In genomic region chr11:90370367-90370766, GRCm38 (mm10) we compare ENCODE assay signal across 10 mouse cellular contexts. TPM values are rescaled to one million over a fixed set of nuclear protein-coding genes. Genes with fewer than 3 reads are reported as not detected.
A peak's percentile ranks its signal among the peaks of the same experiment; 100 is the strongest.
DNase-seq lines count a peak whose midpoint lies in the region; ATAC-seq and TF ChIP-seq lines count a peak whose summit lies in the region.
"Had no signal": no experiment of that assay in that cellular context is flagged by ENCODE, and none has a peak within 500 bp of the region (broad histone marks: within the 10 kb centered on the region; RNA-seq: fewer than 3 reads in every experiment).

No protein-coding gene starts in this region.

- H3K4me1 ChIP-seq in heart, embryonic 15.5 days (replicated peaks) = peaks cover 43% of the 10 kb centered on the region
- peaks cover 40% of the 10 kb centered on the region for H3K4me1 ChIP-seq in embryonic facial prominence, embryonic 10.5 days
- H3K4me1 ChIP-seq in forebrain, postnatal 0 days (ENCODE audit: insufficient read depth) = peaks cover 26% of the 10 kb centered on the region
- peaks cover 9% of the 10 kb centered on the region for H3K4me1 ChIP-seq in midbrain, embryonic 11.5 days (ENCODE audit: control insufficient read depth, insufficient read depth, low read length)
- peaks cover 25% of the 10 kb centered on the region for H3K4me1 ChIP-seq in lung, adult 2 months (ENCODE audit: control insufficient read depth, insufficient read depth, low read length)

- no peaks in the 10 kb centered on the region for H3K9me3 ChIP-seq in heart, embryonic 15.5 days (replicated peaks)
- H3K9me3 ChIP-seq in embryonic facial prominence, embryonic 10.5 days = no peaks in the 10 kb centered on the region
- no peaks in the 10 kb centered on the region for H3K9me3 ChIP-seq in forebrain, postnatal 0 days (ENCODE audit: low read length)
- H3K9me3 ChIP-seq in midbrain, embryonic 11.5 days (ENCODE audit: control insufficient read depth, low read length) = no peaks in the 10 kb centered on the region

- peak overlapping the region; percentile 92 for H3K27ac ChIP-seq in heart, embryonic 15.5 days
- H3K27ac ChIP-seq in embryonic facial prominence, embryonic 10.5 days (replicated peaks) = peak overlapping the region; percentile 45
- H3K27ac ChIP-seq in forebrain, postnatal 0 days (ENCODE audit: low read depth, low read length) = no peak overlapping the region
- H3K27ac ChIP-seq in midbrain, embryonic 11.5 days (ENCODE audit: low read depth, low read length) = no peak overlapping the region

- H3K4me3 ChIP-seq in heart, embryonic 15.5 days = no peak overlapping the region
- H3K4me3 ChIP-seq in embryonic facial prominence, embryonic 10.5 days = peak overlapping the region; percentile 33
- peak overlapping the region; percentile 16 for H3K4me3 ChIP-seq in forebrain, postnatal 0 days (ENCODE audit: low read depth, low read length)
- no peak overlapping the region for H3K4me3 ChIP-seq in midbrain, embryonic 11.5 days (ENCODE audit: low read depth, low read length)
- no peak overlapping the region for H3K4me3 ChIP-seq in lung, adult 2 months (replicated peaks; ENCODE audit: extremely low read depth, low read depth, low read length)

- H3K36me3 ChIP-seq in heart, embryonic 15.5 days = no peaks in the 10 kb centered on the region
- no peaks in the 10 kb centered on the region for H3K36me3 ChIP-seq in embryonic facial prominence, embryonic 10.5 days (replicated peaks)
- no peaks in the 10 kb centered on the region for H3K36me3 ChIP-seq in forebrain, postnatal 0 days (ENCODE audit: insufficient read depth)
- no peaks in the 10 kb centered on the region for H3K36me3 ChIP-seq in midbrain, embryonic 11.5 days (ENCODE audit: control insufficient read depth, insufficient read depth, low read length)

- ATAC-seq in heart, embryonic 15.5 days (replicated peaks; ENCODE audit: insufficient number of reproducible peaks, insufficient read depth, low FRiP score, low read depth) = no peak
- no peak for ATAC-seq in forebrain, postnatal 0 days
- ATAC-seq in midbrain, embryonic 11.5 days (ENCODE audit: low FRiP score) = no peak
- ATAC-seq in erythroblast, adult 5-6 weeks (replicated peaks; ENCODE audit: low FRiP score, poor library complexity, severe bottlenecking) = no peak

- DNase-seq in heart, adult 18-20 months = no peak
- DNase-seq in embryonic facial prominence, embryonic 10.5 days (ENCODE audit: low spot score) = no peak
- DNase-seq in forebrain, postnatal 0 days = no peak
- no peak for DNase-seq in midbrain, embryonic 11.5 days (ENCODE audit: low spot score, missing footprints)
- DNase-seq in adrenal gland, postnatal 36 days = no peak
- no peak for DNase-seq in lung, adult 2 months
- DNase-seq: spleen, adult 18-20 months had no signal

- H3K4me2 ChIP-seq in heart, embryonic 15.5 days = peak overlapping the region; percentile 51; the same call in 1 of the 2 replicates
- peak overlapping the region; percentile 48 for H3K4me2 ChIP-seq in forebrain, postnatal 0 days (ENCODE audit: low read depth)
- peak overlapping the region; percentile 8; the same call in 1 of the 2 replicates for H3K4me2 ChIP-seq in midbrain, embryonic 11.5 days

- no peak for TF ChIP-seq CTCF in forebrain, postnatal 0 days (IDR thresholded peaks at IDR 0.05; ENCODE audit: low read depth)
- no peak for TF ChIP-seq CTCF in lung, adult 2 months (IDR thresholded peaks at IDR 0.05; ENCODE audit: insufficient read depth, low read length)

- WGBS in heart, embryonic 15.5 days = 49% methylated on average over 10 of the region's 11 CpGs
- WGBS in embryonic facial prominence, embryonic 10.5 days = 24% methylated on average over 11 of the region's 11 CpGs
- 14% methylated on average over 11 of the region's 11 CpGs for WGBS in forebrain, postnatal 0 days
- WGBS in midbrain, embryonic 11.5 days = 23% methylated on average over 11 of the region's 11 CpGs
- WGBS in lung, adult 2 months = 71% methylated on average over 11 of the region's 11 CpGs

- TF ChIP-seq POLR2A in lung, adult 2 months (IDR thresholded peaks at IDR 0.05; ENCODE audit: borderline replicate concordance, extremely low read depth, low read depth, low read length) = no peak

- H3K9ac ChIP-seq in heart, embryonic 15.5 days = no peak overlapping the region
- H3K9ac ChIP-seq in forebrain, postnatal 0 days = peak overlapping the region; percentile 29
- H3K9ac ChIP-seq in midbrain, embryonic 11.5 days (ENCODE audit: low read length) = no peak overlapping the region

- no peaks in the 10 kb centered on the region for H3K27me3 ChIP-seq in heart, embryonic 15.5 days
- peaks cover 37% of the 10 kb centered on the region for H3K27me3 ChIP-seq in embryonic facial prominence, embryonic 10.5 days (replicated peaks; ENCODE audit: low read depth, poor library complexity, severe bottlenecking)
- no peaks in the 10 kb centered on the region for H3K27me3 ChIP-seq in forebrain, postnatal 0 days (ENCODE audit: insufficient read depth, low read length)
- no peaks in the 10 kb centered on the region for H3K27me3 ChIP-seq in midbrain, embryonic 11.5 days (ENCODE audit: control insufficient read depth, insufficient read depth, low read length)

RNA-seq across cellular contexts. Expression of gene Hlf, which starts 20.3 kb away (rescaled TPM):
- 4.7 and 4.9 TPM in 2 replicates for polyA plus RNA-seq in heart, embryonic 15.5 days (2015; fragmentation: Nextera tagmentation; extraction: Ambion mirVana)
- total RNA-seq in heart, adult 18-20 months (2021) = 10 to 100 TPM; 11.3 TPM
- polyA plus RNA-seq in embryonic facial prominence, embryonic 10.5 days (2016; fragmentation: Nextera tagmentation; extraction: Ambion mirVana) = 0.93 and 1.2 TPM in 2 replicates
- total RNA-seq in forebrain, postnatal 0 days (2014; rRNA removed) = 5.7 and 6.8 TPM in 2 replicates
- 5.5 and 9.7 TPM in 2 replicates for polyA plus RNA-seq in forebrain, postnatal 0 days (2015; fragmentation: Nextera tagmentation; extraction: Ambion mirVana)
- 2.0 and 2.2 TPM in 2 replicates for polyA plus RNA-seq in midbrain, embryonic 11.5 days (2014; fragmentation: Nextera tagmentation; extraction: Ambion mirVana)
- 10 to 100 TPM in 1 of 2 experiments, 1 to 10 TPM in 1; 10.0 to 13.7 TPM for total RNA-seq in adrenal gland, postnatal 36 days (2021)
- 6.5 and 7.3 TPM in 2 replicates for total RNA-seq in erythroblast, adult 5-6 weeks (2015; ENCODE audit: low replicate concordance)
- 2.4 and 2.9 TPM in 2 replicates for total RNA-seq in erythroblast, adult 5-6 weeks (2017; ENCODE audit: low replicate concordance)
- 6.8 and 13.6 TPM in 2 replicates for polyA plus RNA-seq in lung, adult 2 months (2012; rRNA removed)
- total RNA-seq: monocyte, adult 5-6 weeks had no signal

Comparison
In these comparisons a context has a peak if more than half of its experiments do, and no peak if none do; other contexts are left out.
1. H3K27ac ChIP-seq: peak in heart, embryonic 15.5 days (single experiment) and embryonic facial prominence, embryonic 10.5 days (single experiment); none in forebrain, postnatal 0 days (single experiment) and midbrain, embryonic 11.5 days (single experiment).
2. H3K4me3 ChIP-seq: peak in embryonic facial prominence, embryonic 10.5 days (single experiment) and forebrain, postnatal 0 days (single experiment); none in heart, embryonic 15.5 days (single experiment), midbrain, embryonic 11.5 days (single experiment) and lung, adult 2 months (single experiment).
3. Peak in every context shown above with its lines, with median percentiles within 50 percentile points of each other: H3K4me2 ChIP-seq.